In the genomic region with DNA sequence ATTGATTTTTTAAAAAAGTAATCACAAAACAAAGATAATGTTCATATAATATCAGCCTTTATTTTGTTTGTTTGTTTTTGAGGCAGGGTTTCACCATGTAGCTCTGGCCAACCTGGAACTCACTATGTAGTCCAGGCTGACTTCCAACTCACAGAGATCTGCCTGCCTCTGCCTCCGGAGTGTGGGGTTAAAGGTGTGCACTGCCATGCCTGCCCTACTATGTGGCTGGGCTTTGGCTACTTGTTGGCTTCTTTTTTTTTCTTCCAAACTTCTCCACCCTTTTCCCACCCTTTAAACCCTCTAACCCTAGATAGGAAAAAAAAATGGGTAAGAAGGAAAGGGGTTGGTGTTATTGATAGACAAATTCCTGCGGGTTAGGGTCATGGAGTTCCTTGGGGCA, we compare ENCODE assay signal across 32 mouse cellular contexts.
"Had no signal": no experiment of that assay in that cellular context is flagged by ENCODE, and none has a peak within 500 bp of the region (broad histone marks: within the 10 kb centered on the region; RNA-seq: fewer than 3 reads in every experiment).

No protein-coding gene starts in this region.

- H3K4me1 ChIP-seq: limb, embryonic 10.5 days; midbrain, embryonic 12.5 days had no signal

- H3K9me3 ChIP-seq: limb, embryonic 10.5 days; limb, embryonic 15.5 days; liver, embryonic 13.5 days; liver, embryonic 15.5 days; lung, embryonic 15.5 days; midbrain, embryonic 13.5 days; midbrain, embryonic 15.5 days had no signal

- H3K4me2 ChIP-seq: limb, embryonic 12.5 days; limb, embryonic 13.5 days; limb, embryonic 15.5 days; liver, embryonic 11.5 days; liver, embryonic 12.5 days; liver, embryonic 13.5 days; liver, embryonic 15.5 days; lung, embryonic 14.5 days; lung, embryonic 15.5 days; midbrain, embryonic 11.5 days; midbrain, embryonic 12.5 days; midbrain, embryonic 13.5 days; midbrain, embryonic 15.5 days; neural tube, embryonic 12.5 days had no signal

- DNase-seq: left cerebral cortex, postnatal 4 days; liver; liver, embryonic 13.5 days; liver, postnatal 0 days; lung, adult 18-20 months; lung, adult 2 months; lung, embryonic 14.5 days; lung, postnatal 10 days; lung, postnatal 14 days; lung, postnatal 36 days; lung, postnatal 4 days; midbrain, embryonic 14.5 days had no signal

- H3K27ac ChIP-seq: limb, embryonic 10.5 days; limb, embryonic 12.5 days; limb, embryonic 13.5 days; limb, embryonic 15.5 days; liver, embryonic 12.5 days; liver, embryonic 13.5 days; liver, embryonic 14.5 days; liver, embryonic 15.5 days; lung, embryonic 15.5 days; macrophage; midbrain, embryonic 10.5 days; midbrain, embryonic 12.5 days; midbrain, embryonic 13.5 days; midbrain, embryonic 15.5 days; neural tube, embryonic 12.5 days had no signal

- H3K9ac ChIP-seq: limb, embryonic 12.5 days; limb, embryonic 13.5 days; limb, embryonic 15.5 days; liver, embryonic 12.5 days; liver, embryonic 13.5 days; liver, embryonic 14.5 days; liver, embryonic 15.5 days; liver, postnatal 0 days; lung, embryonic 14.5 days; lung, embryonic 15.5 days; midbrain, embryonic 12.5 days; midbrain, embryonic 13.5 days; midbrain, embryonic 15.5 days; neural tube, embryonic 12.5 days had no signal

- ATAC-seq: liver, embryonic 12.5 days; liver, postnatal 0 days; lung, postnatal 0 days; midbrain, embryonic 13.5 days; midbrain, embryonic 15.5 days; midbrain, embryonic 16.5 days had no signal

- H3K27me3 ChIP-seq: limb, embryonic 12.5 days; limb, embryonic 13.5 days; limb, embryonic 15.5 days; liver, embryonic 12.5 days; liver, embryonic 13.5 days; liver, embryonic 15.5 days; lung, embryonic 15.5 days; midbrain, embryonic 12.5 days; midbrain, embryonic 13.5 days; midbrain, embryonic 15.5 days; neural tube, embryonic 12.5 days had no signal

- H3K4me3 ChIP-seq: limb, embryonic 10.5 days; limb, embryonic 12.5 days; limb, embryonic 13.5 days; limb, embryonic 15.5 days; liver, embryonic 12.5 days; liver, embryonic 13.5 days; liver, embryonic 15.5 days; lung, embryonic 15.5 days; megakaryocyte, embryonic 14.5 days; midbrain, embryonic 10.5 days; midbrain, embryonic 12.5 days; midbrain, embryonic 13.5 days; midbrain, embryonic 15.5 days; myocyte; neural tube, embryonic 12.5 days had no signal
